Mouse (Mus musculus) embryo, embryonic 11.5 days (tissue): ENCODE results near the gene Tmem170.

Source experiments
- DNase-seq: peaks from one replicate; pipeline ENCODE4 v3.0.0-alpha.2; 2012; ENCODE audit warnings: low read depth, low spot score

The Tmem170 gene

GRCm38 (mm10) chr8:111876355-111876948 lies at the start of gene Tmem170:
TSS of gene Tmem170 (minus strand) at chr8:111876750.
- peak; percentile 97 for DNase-seq

- DNase-seq = no peak
These were observed 48.4 kb upstream of the Tmem170 start for GRCm38 (mm10) chr8:111924976-111925375.

GRCm38 (mm10) chr8:111923383-111923804 lies 46.8 kb upstream of the Tmem170 start:
- DNase-seq = no peak

- no peak for DNase-seq
These were observed 44.4 kb upstream of the Tmem170 start for GRCm38 (mm10) chr8:111920971-111921370.

GRCm38 (mm10) chr8:111919663-111920062 lies 43.1 kb upstream of the Tmem170 start:
- DNase-seq = no peak

GRCm38 (mm10) chr8:111912860-111913432 lies 36.4 kb upstream of the Tmem170 start:
- DNase-seq = no peak

- no peak for DNase-seq
These were observed 35.0 kb upstream of the Tmem170 start for GRCm38 (mm10) chr8:111911572-111911971.

- no peak for DNase-seq
These were observed 33.3 kb upstream of the Tmem170 start, which contains the start of gene Chst5 for GRCm38 (mm10) chr8:111909621-111910450. TSS of gene Chst5 (minus strand) at chr8:111910447.

- no peak for DNase-seq
These were observed 29.1 kb upstream of the Tmem170 start for GRCm38 (mm10) chr8:111905500-111906121.

- DNase-seq = no peak
These were observed 25.5 kb upstream of the Tmem170 start for GRCm38 (mm10) chr8:111902080-111902479.

GRCm38 (mm10) chr8:111898586-111898985 lies 22.0 kb upstream of the Tmem170 start:
- DNase-seq = no peak

- DNase-seq = no peak
These were observed 18.4 kb upstream of the Tmem170 start for GRCm38 (mm10) chr8:111894955-111895354.

GRCm38 (mm10) chr8:111892615-111893014 lies 16.1 kb upstream of the Tmem170 start:
- DNase-seq = no peak

- DNase-seq = no peak
These were observed 15.4 kb upstream of the Tmem170 start for GRCm38 (mm10) chr8:111891983-111892382.

GRCm38 (mm10) chr8:111890911-111891303 lies 14.4 kb upstream of the Tmem170 start:
- DNase-seq = no peak

GRCm38 (mm10) chr8:111889931-111890910 lies 13.7 kb upstream of the Tmem170 start:
- no peak for DNase-seq

- no peak for DNase-seq
These were observed 11.6 kb upstream of the Tmem170 start for GRCm38 (mm10) chr8:111888091-111888650.

GRCm38 (mm10) chr8:111887479-111887878 lies 10.9 kb upstream of the Tmem170 start:
- no peak for DNase-seq

GRCm38 (mm10) chr8:111883615-111884014 lies 7.1 kb upstream of the Tmem170 start:
- no peak for DNase-seq

- DNase-seq = peak; percentile 36
These were observed 5.0 kb upstream of the Tmem170 start for GRCm38 (mm10) chr8:111881591-111881990.

GRCm38 (mm10) chr8:111877711-111878110 lies 1.2 kb upstream of the Tmem170 start:
- no peak for DNase-seq
